Mouse (Mus musculus): ENCODE results near the gene Fabp3.

Gene Fabp3

GRCm38 (mm10) chr4:130325446-130325845, 17.1 kb downstream of the Fabp3 start:
- no peak for DNase-seq (ENCODE audit: low spot score in 2 of 2)

GRCm38 (mm10) chr4:130327366-130327765, 19.0 kb downstream of the Fabp3 start:
- no peak for DNase-seq (ENCODE audit: low spot score in 2 of 2)

DNA sequence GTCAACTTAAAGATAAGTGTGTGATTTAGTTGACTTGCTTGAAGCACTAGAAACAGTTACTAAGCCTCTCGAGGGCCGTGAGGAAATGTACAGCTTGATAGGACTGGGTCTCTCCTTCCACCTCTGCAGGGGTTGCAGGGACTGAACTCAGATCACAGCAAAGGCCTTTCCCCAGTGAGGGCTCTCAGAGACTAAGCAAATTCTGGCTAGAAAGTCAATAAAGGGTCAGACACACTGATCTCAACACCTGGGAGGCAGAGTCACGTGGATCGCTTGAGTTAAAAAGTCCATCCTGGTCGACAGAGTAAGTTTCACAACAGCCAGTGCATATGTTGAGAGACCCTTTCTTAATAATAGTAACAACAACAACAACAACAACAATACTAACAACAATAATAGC, 27.5 kb downstream of the Fabp3 start:
- DNase-seq (ENCODE audit: low spot score in 2 of 2) = no peak

GRCm38 (mm10) chr4:130341691-130342090, 33.3 kb downstream of the Fabp3 start:
- DNase-seq (ENCODE audit: low spot score in 2 of 2) = peak in 1 of 2 experiments; percentile 50

GRCm38 (mm10) chr4:130349666-130350065, 41.3 kb downstream of the Fabp3 start:
- DNase-seq (ENCODE audit: low spot score in 2 of 2) = no peak

DNA sequence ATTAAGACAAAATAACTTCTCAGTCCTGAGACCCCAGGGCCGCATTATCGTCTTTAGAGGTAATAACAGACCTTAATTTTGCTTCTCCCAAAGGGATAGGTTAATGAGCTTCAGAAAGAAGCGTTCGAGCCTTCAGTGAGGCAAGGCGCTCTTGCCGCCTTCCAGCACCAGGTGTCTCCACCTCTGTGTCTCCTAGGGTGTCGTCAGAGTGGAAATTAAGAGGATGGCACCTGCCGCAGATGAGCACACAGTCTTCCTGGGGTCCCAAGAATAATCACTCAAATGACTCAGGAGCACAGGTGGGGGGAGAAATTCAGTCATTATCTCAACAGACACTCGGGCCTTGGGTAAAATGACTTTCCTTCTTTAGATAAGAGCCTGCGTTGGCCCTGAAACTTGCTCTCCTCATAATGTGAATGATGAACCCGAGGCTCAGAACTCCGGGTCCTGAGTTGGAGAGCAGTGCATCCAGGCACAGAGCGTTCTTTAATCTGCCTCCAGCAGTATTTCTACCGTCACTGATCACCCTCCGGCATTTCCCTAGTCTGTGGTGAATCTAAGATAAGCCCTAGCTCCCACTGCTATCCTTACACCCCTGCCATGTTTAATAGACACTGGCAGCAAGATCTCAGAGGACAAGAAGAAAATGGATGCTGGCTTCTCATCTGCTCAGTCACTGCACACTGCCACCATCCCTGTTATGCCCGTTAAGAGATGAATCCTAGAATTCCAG, 42.5 kb downstream of the Fabp3 start:
- DNase-seq (ENCODE audit: low spot score in 2 of 2) = no peak

DNA sequence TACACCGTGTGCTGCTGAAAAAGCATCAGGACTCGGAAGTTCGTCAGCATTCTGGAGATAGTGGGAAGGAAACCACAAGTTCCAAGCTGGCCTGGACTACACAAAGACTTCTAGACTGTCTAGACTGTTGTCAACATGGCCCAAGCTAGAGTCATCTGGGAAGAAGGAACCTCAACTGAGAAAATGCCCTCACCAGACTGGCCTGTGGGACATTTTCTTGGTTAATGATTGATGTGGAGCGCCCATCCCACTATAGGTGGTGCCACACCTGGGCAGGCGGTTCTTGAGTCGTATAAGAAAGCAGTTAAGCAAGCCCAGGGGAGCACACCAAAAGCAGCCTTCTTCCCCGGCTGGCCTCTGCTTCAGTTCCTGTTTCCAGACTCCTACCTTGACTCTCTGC, 44.2 kb downstream of the Fabp3 start:
- no peak for DNase-seq (ENCODE audit: low spot score in 2 of 2)

GRCm38 (mm10) chr4:130357946-130358345, 49.6 kb downstream of the Fabp3 start:
- no peak for DNase-seq (ENCODE audit: low spot score in 2 of 2)

DNA sequence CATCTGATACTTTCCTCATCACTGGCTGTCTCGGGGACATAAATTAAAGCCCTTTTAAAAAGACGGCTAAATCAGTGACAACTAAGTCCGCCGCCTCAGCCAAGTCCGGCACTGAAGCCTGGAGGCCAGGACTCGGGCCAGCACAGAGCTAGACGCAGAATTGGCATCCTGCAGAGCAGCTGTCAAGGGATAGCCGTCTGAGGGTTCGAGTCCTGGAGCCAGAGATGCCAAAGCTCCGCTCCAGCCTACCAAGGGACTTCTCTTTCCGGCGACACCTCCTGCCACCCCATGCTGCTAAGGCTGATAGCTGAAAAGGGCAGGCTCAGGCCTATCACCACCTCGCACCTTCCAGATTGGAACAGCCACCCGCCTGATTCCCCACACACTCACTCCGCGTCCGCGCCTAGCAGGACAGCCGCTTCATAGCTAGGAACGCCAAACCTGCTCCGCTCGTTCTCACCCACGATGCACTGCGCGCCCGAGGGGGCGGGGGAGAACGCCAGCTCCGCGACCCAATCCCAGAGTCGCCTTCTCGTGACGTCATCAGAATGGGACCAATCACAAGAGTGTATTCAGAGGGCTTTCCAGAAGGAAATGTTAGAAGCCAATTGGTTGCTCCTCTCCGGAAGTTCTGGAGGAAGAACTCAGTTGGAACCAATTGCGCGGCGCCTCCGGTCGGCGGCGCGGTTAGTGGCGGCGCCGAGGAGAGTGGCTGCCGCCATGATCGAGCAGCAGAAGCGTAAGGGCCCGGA, 51.3 kb downstream of the Fabp3 start, which contains the start of the genes Zcchc17 and Snrnp40:
Gene Zcchc17 (minus strand): TSS at position 458 of the 752 bp plus-strand sequence.
Gene Snrnp40 (plus strand): TSS at position 647 of the 752 bp plus-strand sequence.
- DNase-seq (ENCODE audit: low spot score in 2 of 2) = peak; percentile 97 to 99

GRCm38 (mm10) chr4:130360238-130360590, 51.8 kb downstream of the Fabp3 start:
- no peak for DNase-seq (ENCODE audit: low spot score in 2 of 2)
